Mouse (Mus musculus): ENCODE measurements around the gene Cpeb3.
"Not testable (repeated sequence)": the region's sequence is repeated elsewhere in the genome, so short reads cannot be mapped to it uniquely, and the experiment has no call there.

Gene Cpeb3

DNA sequence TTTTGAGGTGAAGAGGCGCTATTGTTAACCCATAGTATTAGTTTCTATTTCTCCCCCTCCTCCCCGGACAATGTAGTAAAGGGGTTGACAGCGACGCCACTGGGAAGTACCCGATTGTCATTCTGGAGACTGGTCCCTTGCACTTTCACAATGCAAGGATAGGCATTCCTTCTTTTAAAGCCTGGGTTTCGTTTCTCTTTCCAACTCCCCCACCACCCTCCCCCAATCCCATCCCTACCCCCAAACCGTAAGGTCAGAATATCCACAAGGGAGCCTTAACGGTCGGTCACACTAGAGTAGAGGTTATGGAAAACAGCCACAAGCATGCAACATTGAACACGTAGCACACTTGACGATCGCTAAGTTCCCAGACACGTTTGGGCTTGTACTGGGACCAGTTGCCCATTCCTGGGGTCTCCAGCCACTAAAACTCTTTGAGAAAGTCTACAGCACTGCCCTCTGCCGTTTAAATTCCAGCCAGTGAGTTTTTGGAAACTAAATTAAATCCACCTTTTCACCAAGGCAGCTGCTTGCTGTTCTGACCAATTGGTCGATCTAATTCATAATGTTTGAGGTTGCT, at the start of gene Cpeb3:
Gene Cpeb3 (minus strand): TSS at position 426 of the 580 bp plus-strand sequence.
- DNase-seq (ENCODE audit: low read depth, low spot score) = no peak

DNA sequence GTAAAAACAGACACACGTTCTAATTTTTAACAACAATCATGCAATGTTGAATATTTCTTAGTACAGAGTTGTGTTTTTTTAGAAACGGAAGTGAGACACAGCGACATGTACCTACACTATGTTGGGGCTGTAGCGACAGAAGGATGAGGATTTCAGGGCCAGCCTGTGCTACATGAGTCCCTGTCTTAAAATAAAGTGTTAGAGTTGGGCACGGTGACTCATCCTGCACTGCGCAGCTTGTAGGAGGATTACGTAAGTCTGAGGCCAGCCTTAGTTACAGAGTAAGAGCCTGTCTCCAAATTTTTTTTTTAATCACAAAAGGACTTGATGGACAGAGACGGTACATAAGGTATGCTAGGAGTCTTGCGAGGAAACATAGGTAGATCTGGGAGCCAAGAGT, 46.9 kb upstream of the Cpeb3 start:
- peak; percentile 96 for DNase-seq (ENCODE audit: low read depth, low spot score)

DNA sequence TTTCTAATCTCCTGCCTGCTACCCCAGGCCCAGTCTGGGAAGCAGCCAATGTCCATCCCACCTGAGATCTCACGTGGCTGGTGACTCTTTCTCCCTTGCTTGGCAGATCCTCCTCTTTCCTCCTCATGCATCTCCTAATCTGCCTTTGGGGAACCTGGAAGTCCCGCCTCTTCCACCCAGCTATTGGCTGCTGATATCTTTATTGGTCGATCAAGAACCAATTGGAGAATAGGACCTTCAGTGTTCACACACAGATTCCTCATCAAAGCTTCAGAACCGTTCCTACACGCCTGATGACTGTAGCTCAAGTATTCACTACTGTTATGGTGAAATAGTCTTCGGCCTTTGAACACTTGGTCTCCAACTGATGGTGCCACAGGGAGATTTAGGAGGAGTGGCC, 43.7 kb upstream of the Cpeb3 start:
- no peak for DNase-seq (ENCODE audit: low read depth, low spot score)

DNA sequence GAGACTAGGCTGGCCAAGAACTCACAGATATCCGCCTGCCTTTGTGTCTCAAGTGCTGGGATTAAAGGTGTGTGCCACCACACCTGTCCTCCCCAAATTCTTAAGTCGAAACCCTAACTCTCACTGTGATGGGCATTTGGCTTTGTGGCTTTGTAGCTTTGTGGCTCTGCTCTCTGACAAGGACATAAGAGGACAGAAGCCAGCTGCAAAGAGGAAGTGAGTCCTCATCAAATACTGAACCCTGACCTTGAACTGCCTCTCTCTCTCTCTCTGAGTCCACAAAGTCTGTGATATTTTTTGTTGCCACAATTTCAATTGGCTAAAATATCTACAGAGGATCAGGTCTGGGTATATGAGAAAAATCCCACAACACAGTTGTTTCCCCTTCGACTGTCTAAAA, 39.8 kb upstream of the Cpeb3 start:
- DNase-seq (ENCODE audit: low read depth, low spot score) = no peak

DNA sequence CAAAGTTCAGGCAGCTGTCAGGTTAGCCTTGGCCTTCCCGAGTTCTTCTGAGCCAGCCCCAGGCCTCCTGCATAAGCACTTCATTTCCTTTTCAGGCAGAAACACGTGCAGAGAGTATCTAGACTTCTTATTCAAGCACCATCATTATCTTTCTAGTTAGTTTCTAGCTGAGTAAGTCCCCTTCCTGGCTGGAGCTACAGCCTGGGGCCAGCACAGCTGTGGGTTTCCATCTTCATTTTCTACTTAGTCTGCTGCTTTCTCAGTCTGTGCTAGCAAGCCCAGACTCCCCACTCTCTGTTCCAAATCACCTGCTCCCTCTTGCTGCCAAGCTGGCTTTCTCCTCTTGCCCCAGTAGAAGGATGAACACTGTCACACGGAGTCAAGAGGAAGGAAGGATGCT, 38.5 kb upstream of the Cpeb3 start:
- no peak for DNase-seq (ENCODE audit: low read depth, low spot score)

DNA sequence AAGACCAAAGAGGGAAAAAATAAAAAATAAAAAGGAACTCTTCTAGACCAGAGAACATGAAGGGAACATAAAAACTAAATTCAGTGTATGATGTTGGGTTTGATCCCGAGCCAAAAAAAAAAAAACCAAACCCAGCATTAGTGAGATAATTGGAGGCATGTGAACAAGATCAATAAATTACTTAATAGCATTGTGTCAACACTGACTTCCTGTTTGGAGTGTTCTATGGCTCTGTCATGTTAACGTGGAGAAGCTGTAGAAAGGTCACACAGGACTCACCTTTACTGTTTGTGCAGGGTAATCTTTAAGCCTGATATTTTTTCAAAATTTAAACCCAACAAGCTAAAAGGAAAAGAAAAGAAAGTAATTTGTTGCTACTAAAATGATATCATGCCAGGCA, 34.3 kb upstream of the Cpeb3 start:
- DNase-seq (ENCODE audit: low read depth, low spot score) = no peak

DNA sequence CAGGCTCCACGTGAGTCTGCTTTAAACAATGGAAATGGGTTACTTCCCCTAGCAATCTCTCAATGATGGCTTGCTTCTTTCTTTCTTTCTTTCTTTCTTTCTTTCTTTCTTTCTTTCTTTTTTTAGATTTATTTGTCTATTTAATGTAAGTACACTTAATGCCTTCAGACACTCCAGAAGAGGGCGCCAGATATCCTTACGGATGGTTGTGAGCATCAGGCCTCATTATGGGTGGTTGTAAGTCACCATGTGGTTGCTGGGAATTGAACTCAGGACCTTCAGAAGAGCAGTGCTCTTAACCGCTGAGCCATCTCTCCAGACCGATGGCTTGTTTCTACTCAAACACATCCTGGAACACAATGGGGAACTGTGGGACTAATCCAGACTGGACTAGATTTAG, 32.8 kb upstream of the Cpeb3 start:
- no peak for DNase-seq (ENCODE audit: low read depth, low spot score)

DNA sequence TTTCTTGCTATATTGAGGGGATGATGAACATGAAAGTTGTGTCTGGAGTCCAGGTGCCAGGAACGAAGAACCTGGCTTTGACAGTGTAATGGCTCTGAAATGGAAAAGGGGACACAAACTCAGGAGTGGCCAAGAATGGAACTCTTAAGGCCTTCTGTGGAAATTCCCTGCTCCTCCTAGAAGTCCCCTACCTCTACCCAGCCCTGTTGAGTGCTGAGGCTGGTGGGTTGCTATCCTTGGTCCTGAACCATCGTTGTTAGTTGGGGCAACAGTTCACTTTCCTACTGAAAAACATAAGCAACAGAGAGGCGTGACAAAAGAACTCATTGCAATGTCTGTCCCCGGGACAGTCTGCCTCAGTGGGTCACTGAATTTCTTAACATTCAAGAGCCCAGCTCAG, 30.7 kb upstream of the Cpeb3 start:
- DNase-seq (ENCODE audit: low read depth, low spot score) = no peak

DNA sequence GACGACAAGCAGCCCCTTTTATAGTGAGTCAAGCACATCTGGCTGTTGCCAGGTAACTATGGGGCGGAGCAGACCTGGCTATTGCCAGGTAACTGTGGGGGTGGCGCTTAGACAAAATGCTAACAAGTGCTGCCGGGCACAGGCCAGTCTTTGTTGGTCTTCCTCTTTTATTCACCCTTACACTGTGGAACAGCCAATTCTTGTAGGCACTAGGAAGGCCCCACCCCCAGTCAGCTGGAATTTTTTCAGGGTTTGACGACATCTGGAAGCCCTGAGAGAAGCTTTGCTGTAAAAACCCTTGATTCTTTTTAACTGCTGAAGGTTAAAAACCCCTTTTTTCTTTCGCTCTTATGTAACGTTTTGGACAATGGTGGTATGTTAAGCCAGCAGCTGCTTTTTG, 30.2 kb upstream of the Cpeb3 start:
- DNase-seq (ENCODE audit: low read depth, low spot score) = peak; percentile 55

DNA sequence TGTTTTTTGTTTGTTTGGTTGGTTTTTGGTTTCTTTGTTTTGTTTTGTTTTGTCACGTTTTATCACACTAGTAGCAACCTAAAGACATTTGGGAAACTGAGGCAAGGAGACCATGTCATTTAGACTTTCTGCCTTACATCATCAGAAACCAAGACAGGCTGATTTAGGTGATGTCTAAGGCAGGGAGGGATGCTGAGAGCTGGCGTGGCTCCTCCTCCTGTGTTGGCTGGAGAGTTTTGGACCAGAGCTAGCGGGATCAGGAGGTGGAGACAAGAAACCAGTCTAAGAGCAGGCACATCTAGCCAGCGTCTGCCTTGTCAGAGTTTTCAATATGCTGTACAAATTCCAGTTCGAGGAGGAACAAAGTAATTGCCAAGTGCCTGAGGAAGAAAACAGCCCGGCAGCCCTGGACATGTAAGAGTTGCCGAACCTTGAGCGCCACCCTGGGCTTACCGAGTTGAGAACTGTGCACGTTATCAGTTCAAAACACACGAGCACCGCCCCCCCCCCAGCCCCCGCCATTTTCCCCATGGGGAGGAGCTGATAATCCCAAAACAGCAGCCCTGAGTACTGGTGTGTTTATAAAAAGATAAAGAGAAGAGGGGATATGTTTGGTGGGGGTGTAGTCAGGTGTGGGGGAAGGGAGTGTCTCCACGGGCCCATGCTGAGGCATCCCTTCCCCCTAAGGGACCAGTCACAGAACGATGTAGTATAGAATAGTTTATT, 29.5 kb upstream of the Cpeb3 start:
- DNase-seq (ENCODE audit: low read depth, low spot score) = no peak

DNA sequence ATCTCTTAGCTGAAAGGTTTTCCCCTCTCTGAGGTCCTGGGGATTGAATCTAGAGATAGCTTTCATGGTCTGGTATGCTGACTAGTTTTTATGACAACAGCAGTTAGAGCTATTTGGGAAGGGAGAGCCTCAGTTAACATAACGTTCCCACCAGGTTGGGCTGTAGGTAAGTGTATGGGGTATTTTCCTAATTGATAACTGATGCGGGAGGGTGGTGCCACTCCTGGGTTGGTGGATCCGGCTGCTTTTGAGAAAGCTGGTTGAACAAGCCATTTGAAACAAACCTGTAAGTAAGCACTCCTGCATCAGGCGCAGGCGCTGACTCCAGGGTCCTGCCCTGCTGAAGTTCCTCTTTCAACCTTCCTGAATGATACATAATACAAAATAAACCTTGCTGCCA, 28.9 kb upstream of the Cpeb3 start:
- DNase-seq (ENCODE audit: low read depth, low spot score) = no peak

DNA sequence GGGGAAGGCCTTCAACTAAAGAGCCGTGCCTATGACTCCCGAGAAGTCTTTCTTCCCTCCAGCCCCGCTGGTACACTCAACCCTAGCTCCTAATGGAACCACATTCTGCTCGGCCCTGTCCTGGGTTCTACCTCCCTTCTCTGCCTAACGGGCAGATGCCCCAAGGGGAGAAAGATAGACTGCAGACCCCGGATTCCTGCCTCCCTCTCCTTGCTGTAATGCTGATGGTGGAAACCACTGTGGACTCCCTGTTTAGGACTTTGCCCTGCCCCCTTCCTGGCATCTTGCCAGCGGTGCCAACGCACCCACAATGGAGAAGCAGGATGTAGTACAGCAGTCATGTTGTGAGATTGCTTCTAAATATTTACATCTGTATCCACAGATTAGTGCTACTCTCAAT, 27.4 kb upstream of the Cpeb3 start:
- DNase-seq (ENCODE audit: low read depth, low spot score) = no peak

DNA sequence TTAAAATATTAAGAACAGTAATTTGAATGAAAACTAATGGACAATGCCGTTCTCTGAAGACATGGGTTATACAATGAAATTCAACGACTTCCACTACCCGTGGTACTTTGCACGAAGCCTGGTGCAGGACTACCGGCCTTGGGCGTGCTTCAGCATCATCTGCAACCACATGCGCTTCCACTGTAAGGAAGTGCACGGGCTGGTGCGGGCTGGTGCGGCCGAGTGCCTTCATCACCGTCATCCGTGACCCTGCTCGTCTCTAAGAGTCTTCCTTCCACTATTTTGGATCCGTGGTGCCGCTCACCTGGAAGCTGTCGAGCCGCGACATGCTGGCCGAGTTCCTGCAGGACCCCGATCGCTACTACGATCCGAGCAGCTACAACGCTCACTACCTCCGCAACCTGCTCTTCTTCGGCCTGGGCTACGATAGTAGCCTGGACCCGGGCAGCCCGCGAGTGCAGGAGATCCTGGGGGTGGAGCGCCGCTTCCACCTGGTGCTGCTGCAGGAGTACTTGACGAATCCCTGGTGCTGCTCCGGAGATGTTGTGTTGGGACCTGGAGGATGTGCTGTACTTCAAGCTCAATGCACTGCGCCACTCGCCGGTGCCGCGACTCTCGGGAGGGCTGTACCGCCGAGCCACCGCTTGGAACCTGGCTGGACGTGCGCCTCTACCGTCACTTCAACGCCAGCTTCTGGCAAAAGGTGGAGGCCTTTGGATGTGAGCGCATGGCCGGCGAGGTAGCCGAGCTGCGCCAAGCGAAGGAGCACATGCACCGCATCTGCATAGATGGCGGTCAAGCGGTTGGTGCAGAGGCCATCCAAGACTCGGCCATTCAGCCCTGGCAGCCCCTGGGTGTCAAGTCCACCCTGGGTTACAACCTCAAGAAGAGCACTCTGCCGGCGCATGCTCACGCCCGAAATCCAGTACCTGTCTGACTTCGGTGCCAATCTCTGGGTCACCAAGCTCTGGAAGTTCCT, 25.4 kb upstream of the Cpeb3 start:
- no peak for DNase-seq (ENCODE audit: low read depth, low spot score)

DNA sequence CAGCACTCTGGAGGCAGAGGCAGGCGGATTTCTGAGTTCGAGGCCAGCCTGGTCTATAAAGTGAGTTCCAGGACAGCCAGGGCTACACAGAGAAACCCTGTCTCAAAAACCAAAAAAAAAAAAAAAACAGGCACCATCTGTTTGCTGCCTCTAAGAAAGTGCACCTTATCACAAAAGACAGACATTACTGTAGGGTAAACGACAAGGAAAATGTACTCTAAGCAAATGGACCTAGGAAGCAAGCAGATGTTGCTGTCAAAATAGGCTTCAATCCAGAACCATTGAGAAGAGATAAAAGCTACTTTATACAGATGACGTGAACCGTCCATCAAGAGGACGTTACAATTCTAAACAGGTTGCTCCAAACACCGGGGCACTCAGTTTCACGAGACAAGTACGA, 24.2 kb upstream of the Cpeb3 start:
- not testable (repeated sequence) for DNase-seq (ENCODE audit: low read depth, low spot score)

DNA sequence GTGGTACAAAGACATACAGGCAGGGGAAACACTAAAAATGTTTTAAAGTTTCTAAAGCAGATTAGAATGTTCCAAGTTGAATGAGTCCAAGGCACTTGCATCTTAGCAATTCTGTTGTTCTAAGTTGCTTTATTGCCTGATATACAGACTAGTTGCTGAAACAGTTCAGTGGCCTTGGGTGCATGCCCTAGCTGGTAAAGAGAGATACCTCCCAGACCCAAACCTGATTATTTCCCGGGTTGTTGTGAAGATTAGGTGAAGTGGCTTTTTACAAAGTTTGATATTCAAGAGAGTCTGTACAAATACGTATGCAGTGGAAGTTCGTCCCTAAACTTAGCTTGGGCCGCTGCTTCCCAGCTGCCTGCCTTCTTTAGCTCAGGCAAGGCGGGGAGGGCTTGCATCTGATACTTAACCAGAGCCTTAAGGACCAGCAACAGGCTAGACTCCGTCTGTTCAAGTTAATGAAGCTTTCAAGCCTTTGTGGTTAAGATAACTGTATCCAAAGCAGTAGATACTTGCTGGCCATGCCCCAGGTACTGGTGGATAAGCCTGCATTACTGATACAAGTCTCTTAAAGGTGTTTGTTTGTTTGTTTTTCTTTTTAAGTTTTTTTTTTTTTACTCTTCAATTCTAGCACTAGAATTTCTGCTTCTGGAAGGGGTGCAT, 16.9 kb upstream of the Cpeb3 start:
- DNase-seq (ENCODE audit: low read depth, low spot score) = no peak

DNA sequence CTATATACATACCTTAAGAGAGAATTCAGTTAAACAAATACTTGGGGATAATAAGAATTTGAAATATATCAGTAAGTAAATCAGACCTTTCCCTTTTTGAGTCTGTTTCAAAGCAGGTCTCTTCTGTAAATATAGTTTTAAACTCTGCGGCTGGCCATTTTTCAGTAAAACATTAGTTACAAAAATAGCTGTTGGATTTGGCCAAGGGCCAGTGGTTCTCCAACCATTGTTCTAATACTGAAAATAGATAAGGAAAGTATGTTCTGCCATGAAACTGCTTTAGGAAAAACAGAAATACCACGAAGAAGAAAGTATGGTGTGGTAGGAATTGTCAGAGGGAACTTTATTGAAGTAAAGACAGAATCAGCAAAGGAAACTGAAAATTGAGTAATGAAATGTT, 6.3 kb upstream of the Cpeb3 start:
- DNase-seq (ENCODE audit: low read depth, low spot score) = no peak

DNA sequence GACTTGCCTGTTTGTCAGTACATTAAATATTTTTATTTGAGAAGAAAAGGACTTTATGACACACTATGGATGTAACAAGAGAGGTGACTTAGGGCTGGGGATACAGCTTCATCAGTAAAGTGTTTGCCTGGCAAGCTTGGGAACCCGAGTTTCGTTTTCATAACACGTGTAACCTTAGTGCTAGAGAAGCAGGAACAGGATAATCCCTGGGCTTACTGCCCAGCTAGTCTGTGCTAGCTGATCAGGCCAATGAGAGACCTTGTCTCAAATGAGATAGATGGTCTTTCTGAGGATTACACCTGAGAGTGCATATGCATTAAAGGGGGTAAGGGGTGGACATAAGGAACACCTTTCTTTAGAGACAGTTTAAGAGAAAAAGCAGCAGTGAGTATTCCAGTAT, 3.0 kb upstream of the Cpeb3 start:
- no peak for DNase-seq (ENCODE audit: low read depth, low spot score)

DNA sequence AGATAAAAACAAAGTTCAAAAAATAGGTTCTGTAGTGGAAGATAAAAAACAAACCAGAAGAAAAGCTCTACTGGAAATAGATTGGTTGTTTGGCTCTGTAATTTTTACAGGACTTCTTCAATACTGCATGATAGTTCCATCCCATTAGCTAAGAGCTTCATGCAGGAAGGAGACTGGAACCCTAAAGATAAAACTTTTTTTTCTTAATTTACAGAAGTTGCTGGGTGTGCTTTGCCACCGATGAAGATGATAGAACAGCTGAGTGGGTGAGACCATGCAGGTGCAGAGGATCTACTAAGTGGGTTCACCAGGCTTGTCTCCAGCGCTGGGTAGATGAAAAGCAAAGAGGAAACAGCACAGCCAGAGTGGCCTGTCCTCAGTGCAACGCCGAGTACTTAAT, 2.1 kb upstream of the Cpeb3 start:
- DNase-seq (ENCODE audit: low read depth, low spot score) = no peak

DNA sequence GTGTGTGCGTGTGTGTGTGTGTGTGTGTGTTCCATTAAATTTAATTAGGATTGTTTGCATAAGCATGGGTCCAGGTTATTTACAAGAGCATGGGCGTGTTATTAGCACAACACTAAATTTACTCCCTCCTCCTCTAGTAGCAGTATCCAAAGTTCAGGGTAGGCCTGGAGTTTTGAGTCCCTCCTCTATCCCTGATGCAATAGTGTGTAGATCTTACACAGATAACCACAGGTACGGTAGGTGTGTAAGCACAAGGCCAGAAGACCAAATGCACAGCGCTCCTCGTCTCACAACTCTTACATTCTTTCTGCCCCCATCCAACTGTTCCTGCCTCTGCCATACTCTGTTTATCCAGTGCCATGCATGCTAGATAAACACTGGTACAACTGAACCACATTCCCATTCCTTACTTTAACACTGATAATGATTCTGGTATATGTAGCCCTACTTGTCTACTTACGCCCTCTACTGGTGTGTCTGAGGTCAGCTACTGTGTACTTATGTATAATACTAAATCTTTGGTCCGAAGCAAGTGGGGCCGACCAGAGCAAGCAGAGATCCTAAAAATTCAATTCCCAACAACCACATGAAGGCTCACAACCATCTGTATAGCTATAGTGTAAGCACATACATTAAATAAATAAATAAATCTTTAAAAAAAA, 1.2 kb upstream of the Cpeb3 start:
- DNase-seq (ENCODE audit: low read depth, low spot score) = no peak

DNA sequence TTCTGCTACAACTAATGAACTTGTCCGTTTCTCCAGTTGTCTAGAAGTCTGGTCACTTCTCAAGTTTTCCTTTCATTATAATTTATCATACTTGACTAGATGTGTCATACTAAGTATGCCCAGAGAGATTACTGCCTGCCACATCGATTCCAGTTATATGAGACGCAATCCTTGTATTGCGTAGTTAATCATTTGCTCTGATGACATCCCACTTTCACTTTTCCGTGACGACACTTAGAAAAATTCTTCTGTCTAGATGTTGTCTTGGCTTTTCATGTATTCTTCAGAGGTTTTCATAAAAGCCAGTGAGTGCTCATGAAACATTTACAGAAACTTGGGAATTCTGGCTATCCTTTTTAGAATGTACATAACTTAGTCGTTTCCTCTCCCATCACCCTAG, 585 bp upstream of the Cpeb3 start:
- no peak for DNase-seq (ENCODE audit: low read depth, low spot score)
